Mouse (Mus musculus) c-Kit-positive CD71-positive TER-119-negative erythroid progenitor cells, embryonic 14.5 days (primary cell): Measurements from ENCODE around the gene Shc1.

Source experiments
- DNase-seq: peaks from one replicate; pipeline ENCODE4 v3.0.0-alpha.2; 2013; ENCODE audit warnings: low read depth

The Shc1 gene

DNA sequence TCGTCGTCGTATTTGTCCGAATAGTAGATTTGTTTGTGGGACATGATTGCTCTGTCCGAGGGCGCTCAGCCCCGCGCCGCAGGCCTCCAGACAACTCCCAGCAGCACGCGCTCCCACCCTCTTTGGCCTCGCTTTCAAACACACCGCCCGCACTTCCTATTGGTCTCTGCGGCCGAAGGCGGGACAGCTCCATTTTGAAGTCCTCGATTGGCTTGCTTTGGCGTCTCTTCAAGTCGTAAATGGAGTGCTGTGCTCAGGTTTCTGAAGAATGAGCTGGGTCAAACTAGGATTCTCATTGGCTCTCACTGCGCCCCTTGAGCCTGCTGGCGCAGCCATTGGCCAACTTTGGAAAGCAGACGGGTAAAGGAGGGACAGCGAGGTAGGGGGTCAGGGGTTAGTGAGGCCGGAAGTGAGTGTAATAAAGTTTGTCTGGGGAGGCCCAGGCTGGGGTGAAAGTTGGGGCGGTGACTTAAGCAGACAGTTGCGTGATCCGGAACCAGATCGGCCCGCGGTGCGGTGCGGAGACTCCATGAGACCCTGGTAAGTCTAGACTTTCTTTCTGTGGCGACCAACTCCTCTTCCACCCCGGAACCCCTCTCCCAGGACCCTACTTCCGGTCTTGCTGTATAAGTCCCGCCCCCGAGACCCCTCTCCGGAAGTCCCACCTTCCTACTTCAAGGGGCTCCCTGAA, at the start of gene Shc1, which contains the start of gene Cks1b:
Gene Shc1, plus strand, starts transcription at position 274 of the 691 bp plus-strand sequence.
Gene Cks1b, minus strand, starts transcription at position 214 of the 691 bp plus-strand sequence.
- peak; percentile 98 for DNase-seq

DNA sequence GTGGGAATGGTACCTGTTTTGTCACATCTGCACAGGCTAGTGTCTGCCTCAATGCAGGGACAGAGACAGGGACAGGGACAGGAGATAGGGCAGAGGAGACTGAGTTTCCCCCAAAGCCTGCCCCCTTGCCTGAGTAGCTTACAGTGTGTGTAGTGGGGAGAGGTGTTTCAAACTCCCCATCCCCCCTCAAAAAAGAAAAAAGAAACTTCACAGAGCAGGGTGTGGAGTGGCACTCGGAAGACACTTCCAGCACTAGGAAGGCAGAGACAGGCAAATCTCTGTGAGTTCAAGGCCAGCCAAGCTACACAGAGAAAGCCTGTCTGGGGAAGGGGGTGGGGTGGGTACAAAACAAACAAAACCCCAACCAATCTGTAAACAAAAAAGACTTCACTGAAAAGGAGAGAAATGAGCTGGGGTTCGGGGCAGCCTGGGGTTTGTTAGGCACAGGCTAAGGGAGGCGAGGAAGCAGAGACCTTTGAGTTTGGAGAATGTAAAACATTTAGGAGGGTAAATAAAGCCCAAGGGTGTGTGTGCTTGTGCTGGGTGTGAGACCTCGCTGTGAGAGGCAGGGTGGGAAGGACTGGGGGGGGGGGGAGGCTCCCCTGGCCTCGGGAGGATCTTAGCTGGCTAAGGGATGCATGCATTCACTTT, 44.5 kb upstream of the Shc1 start:
- no peak for DNase-seq

DNA sequence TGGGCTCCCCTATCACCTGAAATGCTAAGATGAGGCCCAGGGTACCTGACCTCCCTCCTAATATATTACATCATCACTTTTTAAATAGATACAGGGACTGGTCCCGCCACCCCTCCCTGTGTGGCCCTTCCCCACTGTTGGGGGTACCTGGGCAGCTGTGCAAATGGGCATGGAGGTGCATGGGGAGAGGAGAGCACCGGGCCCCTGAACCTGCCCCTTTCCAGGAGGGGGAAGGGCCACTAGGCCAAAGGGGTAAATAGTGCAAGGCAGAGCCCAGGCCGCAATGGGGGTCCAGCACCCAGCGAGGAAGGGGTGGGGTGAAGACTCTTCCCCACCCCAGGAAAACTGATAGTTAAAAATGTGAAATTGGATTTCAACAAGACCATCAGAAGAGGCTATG, 40.4 kb upstream of the Shc1 start:
- DNase-seq, result no peak

DNA sequence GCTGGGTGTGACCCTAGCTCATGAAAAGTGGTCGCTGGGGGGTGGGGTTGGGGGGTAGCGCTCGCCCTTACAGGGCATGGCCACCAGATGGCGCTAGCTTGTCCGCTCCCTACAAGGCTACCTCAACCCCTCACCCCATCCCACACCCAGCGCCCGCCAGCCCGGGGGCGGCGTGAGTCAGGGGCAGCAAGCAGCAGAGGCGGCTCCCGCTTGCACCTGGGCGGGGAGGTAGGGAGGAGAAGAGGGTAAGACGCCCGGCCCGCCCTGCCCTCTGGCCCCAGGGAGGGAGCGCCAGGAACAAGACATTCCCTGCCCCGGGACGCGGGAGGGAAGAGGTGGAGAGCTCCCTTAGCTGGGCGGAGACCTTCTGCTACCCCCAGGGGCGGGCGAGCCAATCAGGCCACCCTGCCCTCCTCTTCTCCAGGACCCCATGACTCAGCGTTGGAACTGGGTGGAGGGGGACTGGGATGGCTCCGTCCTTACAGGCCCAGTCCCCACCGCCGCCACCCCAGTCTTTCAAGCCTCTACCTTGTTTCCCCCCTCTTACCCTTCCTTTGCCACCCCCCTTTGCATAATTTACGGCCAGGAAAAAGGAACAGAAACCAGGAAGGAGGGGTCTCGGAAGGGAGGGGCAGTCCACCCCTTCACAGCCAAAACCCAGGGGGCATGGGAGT, 39.7 kb upstream of the Shc1 start:
- no peak for DNase-seq

DNA sequence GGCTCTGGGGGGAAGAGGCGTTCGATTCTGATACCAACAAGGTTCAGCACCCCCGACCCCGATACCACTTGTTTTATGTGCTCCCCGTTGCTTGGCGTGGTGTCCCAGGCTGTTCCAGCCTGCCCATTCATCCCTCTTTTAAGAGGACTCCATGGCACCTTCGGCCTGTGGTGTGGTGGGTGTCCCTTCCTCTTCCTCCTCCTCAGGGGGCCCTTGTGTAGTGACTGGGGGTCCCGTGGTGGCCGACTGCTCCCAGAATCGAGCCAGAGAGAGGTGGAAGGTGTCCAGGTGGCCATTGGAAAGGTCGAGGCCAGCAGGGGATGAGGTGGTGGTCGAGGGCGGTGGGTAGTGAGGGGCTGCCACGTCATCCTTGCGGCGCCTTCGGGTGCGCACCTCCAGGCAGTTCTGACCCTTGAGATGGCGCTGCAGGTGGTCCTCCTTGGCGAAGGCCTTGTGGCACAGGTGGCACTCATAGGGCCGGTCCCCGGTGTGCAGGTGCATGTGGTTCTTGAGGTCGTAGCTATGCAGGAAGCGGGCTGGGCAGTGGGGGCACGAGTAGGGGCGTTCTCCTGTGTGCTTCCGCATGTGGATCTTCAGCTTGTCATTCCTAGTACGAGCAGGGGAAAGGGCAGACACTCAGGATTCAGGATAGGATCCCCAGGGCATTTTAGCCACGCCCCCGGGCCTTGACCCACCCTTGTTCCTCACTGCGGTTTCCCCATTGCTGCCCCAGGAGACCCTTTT, 38.7 kb upstream of the Shc1 start:
- no peak for DNase-seq

DNA sequence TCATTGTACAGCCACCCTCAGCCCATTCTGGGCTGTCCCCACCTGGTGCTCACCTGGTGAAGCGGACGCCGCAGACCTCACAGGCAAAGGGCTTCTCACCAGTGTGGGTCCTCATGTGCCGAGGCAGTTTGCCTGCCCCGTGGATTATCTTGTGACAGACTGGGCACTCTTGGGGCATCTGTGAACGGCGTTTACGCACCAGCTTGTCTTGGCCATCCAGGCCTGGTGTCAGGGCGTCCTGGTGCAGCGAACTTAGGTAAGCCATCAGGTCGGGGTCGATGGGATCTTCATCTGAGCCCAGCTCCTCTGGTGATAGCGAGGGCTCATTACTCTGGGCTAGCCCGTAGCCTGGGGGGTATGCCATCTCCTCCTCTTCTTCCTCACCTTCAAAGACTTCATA, 38.0 kb upstream of the Shc1 start:
- DNase-seq, result no peak

DNA sequence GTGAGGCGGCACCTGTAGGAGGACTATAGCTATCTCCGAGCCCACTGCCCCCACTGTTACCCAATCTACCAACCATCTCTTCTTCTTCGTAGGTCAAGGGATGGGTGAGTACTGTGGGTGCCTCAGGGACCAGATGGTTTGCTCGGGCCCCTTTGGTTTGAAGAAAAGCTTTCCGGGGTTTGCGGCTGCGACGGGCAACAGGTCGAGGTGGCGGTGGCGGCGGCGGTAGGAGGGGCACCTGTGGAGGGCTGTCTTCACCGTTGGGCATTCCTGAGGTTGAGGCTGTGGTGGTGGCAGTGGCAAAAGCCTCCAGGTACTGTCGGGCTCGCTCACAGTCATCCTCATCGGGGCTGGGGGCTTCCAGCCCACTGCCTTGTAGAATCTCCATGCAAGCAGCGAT, 37.5 kb upstream of the Shc1 start:
- DNase-seq, result no peak

DNA sequence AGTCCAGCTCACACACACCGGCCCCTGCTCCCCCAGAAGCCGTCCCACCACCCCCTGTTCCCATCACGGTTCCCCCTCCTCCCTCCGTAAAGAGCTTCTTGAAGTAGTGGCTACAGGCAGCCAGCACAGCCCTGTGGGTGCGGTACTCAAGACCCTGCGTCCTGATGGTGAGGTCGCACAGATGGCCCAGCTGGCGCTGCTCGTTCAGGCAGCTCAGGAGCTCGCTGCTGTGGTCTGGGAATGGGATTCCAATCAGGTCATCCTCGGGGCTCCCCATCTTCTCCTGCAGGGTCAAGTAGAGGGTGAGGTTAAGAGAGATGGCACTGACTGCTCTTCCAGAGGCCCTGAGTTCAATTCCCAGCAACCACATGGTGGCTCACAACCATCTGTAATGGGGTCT, 37.0 kb upstream of the Shc1 start:
- DNase-seq, result no peak

DNA sequence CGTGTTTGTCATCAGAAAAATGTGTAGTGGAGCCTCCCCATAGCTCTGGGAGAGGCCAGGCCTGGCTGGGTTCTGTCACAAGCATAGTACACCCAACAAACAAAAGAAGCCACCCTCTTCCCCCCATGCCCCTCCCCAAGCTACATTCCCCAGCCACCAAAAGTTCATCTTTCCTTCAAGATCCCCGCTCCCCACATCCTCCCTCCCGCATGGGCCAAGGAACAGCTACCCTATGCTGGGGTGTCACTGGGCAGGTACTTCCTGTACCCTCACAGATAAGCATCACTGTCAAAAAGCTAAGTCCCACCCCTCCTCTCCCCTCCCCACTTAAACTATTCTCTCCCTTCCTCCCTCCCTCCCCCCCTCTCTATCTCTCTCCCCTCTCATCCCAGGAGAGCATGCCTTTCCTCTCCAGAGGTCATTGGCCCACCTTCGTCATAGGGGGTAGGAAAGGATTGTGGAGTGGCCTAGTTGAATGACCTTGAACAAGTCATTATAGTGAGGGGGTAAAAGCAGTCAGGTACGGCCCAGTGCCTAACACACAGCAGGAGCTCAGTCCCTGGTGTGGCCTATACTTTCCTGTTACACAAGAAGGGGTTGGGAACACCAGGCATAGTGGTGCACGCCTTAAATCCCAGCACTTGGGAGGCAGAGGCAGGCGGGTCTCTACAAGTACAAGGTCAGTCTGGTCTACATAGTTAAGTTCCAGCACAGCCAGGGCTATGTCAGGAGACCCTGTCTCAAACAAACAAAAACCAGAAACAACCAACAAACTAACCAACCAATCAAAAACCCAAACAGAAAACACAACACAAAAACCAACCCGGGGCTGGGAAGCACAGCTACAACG, 36.0 kb upstream of the Shc1 start:
- no peak for DNase-seq

DNA sequence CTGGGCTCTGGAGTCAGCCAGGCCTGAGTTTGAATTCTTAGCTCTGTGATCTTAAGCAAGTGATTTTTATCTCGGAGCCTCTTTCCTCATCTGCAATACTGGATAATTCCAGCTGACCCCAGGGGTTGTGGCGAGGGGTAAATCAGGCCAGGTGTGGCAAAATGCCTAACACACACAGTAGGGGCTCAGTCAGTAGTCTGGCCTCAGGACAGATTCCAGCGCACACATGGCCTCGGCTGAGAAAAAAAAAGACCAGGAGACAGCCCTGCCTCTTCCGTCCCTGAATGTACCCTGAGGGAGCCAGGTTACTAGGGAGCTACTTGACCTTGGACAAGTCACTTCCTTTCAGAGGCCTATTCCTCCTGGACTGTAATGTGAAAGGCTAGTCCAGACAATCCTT, 35.3 kb upstream of the Shc1 start:
- no peak for DNase-seq

DNA sequence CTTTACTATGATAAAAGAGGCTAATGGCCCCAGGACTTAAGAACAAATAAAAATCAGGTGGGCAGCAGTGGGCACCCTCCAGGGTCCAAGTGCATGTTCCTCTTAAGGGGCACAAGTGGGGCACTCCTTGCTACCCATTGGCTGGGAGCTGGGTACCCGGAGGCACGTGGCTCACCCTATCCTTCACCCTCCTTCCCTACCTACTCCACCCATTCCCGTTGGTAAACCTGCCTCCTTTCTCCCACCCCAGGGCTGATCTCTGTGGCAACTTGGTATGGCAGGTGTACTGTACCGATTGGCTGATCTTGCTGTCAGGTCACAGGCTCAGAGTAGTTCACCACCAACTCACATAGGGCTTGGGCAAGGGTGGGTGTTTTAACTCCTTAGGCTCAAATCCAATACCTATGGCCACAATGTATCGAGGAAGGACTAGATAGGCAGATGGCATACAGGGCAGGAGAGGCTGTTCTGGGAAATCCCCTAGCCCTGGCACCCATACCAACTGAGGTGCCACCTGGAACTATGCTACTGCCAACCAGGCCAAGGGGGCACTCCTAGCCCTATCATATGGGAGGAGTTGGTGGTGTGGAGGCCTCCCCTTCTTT, 34.5 kb upstream of the Shc1 start:
- DNase-seq, result no peak

DNA sequence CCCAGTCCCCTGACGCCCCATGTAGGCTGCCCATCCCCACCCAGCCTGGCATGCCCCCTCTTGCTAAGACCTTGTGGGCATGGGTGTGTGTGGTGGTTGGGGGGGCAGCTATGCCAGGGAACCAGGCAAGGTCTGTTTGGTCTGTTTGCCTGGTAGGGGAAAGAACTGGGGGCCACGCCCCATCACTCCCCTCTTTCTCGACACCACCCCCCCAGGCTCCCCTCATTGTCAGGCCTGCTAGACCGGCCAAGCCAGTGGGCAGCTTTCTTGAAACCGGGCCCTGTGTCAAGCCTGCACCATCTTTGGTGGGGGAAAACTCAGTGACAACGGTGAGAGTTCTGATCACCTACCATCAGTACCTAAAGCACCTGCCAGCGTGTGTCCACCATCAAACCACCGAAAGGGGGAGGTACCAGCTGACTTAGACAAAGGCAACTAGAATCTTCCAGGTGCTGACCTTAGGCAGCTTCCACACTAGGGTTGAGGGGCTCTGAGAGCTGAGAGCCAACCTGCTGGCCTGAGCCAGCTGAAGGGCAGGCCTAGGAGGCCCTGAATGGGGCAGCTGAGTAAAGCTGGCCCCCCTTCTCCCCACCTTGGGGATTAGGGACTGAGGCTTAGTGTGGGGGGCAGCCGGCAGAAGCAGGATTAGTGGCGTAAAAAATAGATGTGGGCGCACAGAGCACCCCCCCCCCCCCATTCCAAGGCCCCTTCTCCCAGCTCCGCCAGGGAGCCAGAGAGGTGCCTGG, 33.7 kb upstream of the Shc1 start:
- DNase-seq, result no peak

DNA sequence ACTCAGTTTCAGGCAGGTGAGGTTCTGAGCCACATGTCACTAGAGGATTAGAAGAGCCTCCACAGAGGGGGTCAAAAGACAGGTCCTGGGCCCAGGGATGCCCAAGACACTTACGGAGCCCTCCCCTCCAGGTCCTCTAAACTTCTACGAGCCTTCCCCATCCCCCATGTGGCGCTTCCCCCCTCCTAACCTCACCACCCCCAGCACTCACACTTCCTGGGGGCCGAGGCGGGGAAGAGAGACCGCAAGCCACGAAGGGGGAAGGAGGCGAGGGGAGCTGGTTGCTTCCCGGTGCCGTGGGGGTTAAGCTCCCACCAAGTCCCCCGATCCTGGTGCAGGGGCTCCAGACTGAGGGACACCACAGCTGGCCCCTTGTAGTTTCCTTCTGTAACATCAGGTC, 32.8 kb upstream of the Shc1 start:
- DNase-seq, result no peak

DNA sequence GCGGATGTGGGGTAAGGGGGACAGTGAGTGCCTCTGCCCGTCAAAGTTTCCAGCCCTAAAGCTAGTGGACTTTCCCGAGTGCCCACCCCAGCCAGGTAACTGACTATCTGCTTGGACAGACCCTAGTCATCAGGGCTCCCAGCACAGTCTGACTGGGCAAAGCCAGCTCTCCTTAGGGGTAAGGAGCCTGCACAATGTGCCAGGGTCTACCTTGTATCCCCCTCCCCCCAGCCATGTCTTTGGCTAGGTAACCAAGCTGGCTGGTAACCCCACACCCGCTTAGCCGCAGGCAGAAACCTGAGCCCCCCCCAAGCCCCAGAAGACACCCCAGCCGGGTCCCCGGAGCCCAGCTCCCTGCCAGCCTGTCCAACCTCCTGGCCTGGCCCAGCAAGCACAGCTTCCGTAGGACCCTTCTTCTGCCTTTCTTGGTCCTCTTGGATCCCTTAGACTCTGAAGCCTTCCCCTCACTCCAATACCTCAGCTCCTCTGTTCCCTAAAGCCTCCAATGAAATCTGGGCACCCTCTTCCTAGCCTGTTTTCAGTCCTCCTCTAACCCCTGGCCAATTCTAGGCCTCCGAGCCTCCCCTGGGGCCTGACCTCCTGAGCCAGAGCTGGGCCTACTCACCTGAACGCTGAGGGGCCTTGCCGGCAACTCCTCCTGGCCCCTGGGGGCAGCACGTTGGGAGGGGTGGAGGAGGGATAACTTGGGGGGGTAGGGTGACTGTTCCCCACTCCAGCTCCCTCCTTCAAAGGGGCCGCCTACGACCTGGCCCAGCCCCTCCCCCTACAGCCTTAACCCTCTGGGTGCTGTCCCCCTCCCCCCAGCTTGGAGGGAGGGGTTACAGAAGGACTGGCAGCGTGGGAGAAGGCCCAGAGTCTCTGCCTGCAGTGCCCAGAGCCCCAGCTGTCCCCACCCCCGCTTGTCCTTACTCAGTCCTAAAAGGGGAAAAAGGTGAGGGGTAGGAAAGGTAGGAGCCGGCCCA, 31.5 kb upstream of the Shc1 start:
- no peak for DNase-seq

DNA sequence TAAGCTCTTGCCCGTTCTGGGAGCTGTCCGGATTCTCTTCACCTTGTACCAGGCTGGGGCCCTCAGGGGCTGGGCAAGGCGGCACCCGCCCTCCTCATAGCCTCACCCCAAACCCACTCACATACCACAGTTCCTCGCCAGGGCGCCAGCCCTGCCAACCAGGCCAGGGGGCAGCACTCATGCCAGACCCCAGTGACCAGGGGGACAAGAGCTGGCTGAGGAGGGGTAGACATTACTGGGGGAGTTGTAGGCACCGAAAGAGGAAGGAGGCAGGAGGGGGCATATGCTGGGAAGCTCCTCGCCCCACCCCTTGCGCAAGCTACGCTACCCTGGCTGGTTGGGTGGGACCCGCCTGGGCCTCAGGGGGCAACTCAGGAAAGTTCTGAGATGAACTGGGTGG, 30.6 kb upstream of the Shc1 start:
- DNase-seq, result no peak

DNA sequence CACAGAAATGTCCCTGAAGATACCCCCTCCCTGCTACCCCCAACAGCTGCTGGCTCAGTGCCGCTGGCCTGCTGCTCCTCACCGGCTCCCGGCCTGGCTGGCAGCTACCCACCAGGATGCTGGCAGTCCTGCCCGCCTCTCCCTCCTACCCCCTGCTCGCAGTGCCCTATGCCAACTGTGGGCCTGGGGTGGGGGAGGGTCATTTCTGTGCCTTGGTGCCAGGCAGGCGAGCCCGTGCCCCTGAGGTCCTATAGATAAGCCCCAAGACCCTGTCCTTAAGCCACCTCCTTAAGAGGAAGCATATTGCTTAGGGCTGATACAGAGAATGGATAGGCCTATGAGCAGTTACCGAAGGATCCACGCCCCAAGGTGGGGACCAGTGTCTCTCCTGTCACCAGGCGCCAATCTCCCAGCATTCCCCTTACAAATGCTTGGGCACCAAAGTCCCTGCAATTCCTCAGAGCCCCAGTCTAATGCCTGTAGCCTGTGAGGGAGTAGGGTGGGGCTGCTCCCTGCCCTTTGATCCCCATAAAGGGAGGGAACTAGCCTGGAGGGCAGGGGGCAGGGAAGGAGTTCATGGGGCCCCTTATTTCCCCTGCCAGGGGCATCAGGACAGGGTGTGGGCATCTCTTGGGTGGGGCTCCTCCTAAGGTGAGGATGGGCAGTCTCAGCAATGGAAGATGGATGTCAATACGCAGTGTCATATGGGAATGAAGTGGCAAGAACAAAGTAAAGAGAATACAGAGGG, 29.9 kb upstream of the Shc1 start:
- no peak for DNase-seq

DNA sequence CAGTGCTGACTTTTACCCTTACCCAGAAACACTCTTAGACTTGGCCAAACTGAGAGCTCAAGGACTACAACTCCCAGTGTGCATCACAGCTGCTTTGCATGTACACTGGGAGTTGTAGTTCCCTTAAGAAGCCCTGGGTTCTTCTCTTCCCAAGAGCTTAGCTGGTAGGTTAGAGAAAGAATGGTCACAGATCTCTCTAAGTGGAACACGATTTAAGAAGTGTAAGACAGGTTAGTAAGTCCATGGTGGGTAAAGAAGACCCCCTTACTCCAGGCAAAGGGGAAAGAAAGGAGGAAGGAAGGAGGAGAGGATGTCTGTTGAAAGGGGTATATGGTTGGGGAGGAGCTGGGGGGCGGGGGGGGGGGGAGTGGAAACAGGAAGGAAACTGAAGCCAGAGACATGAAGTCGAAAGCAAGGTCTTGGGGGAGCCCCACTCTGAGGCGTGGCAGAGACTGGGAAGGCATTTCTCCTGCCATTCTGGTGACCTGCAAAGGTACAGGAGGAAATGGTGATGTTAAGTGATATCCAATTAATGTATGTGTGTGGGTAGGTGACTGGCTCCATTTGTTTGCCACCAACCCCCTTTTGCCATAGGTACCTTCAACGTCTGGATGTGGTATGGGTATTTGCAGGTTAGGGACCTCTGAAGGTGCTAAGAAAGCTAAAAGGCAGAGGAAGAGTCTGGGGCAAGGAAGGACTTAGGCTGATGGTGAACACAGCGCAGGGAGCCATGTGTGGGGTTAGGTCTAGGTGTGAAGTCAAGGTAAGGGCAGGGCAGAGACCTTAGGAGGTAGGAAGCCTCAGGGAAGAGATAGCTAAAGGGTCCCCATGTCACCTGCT, 29.1 kb upstream of the Shc1 start:
- DNase-seq, result no peak

DNA sequence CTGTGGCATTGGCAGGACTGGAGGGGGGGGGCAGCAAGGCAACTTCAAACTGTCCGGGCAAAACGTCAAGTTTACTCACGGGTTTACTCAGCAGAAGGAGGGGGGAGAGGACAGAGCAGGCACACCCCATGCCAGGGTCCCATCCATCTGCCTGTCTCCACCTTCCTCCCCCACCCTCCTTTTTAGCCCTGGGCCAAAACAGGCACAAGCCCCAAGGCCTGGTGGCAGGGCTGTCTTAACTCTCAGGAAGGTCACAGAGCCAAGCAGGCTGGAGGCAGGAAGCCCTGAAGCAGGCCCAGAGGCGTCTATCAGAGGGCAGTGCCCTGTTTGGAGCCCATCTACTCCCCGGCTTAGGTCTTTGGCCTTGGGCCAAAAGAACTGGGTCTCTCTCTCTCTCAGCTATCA, 28.1 kb upstream of the Shc1 start:
- DNase-seq, result no peak
